Mouse (Mus musculus) 416B (cell line): ENCODE measurements around the gene Cacna1i.
A peak's percentile ranks its signal among the peaks of the same experiment; 100 is the strongest.

Source experiments
- DNase-seq: peaks from one replicate; pipeline ENCODE4 v3.0.0; 2011; ENCODE audit warnings: low read depth

The Cacna1i gene

GRCm38 (mm10) chr15:80334766-80335165, 47.7 kb downstream of the Cacna1i start:
- DNase-seq, result no peak

DNA sequence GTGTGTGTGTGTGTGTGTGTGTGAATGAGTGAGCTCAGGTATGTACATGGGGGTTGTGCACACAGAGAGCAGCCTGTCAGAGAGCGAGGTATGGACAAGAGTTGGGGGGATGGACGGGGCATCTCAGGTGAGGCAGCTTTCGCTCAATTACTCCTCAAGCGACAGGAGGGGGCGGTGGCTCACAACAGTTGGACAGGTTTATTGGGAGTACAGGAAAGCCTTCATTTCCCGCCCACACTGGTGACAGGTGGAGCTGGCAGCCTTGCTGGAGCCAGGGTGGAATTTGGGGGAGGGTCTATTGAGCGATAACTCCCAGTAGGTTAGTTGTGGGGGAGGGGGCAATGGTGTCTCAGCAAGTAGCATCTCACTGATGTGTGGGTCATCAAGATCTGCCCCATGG, 48.2 kb downstream of the Cacna1i start:
- DNase-seq, result no peak

GRCm38 (mm10) chr15:80340348-80340747, 53.3 kb downstream of the Cacna1i start:
- peak; percentile 29 for DNase-seq

GRCm38 (mm10) chr15:80342394-80342793, 55.4 kb downstream of the Cacna1i start:
- DNase-seq, result no peak

GRCm38 (mm10) chr15:80343031-80343430, 56.0 kb downstream of the Cacna1i start:
- no peak for DNase-seq

- DNase-seq, result no peak
These were observed 56.7 kb downstream of the Cacna1i start for GRCm38 (mm10) chr15:80343731-80344130.

DNA sequence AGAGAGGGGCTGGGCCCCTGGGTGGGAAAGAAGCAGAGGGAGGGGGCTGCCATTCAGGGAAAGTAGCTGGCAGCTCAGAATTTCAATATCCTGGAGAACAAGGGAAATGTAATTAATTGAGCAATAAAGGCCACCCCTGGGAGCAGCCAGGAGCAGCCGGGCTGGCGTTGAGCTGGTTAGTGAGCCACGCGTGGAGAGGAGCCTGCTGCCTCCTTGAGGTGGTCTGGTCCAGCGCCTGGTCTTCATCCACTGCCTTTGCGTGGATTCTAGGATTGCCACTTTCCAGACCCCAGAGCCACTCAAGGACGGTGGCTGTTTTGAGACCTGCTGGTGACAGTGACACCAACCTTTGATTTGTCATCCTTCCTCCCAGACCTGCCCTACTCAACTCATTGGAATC, 59.5 kb downstream of the Cacna1i start:
- no peak for DNase-seq

GRCm38 (mm10) chr15:80350431-80350830, 63.4 kb downstream of the Cacna1i start:
- DNase-seq, result no peak

DNA sequence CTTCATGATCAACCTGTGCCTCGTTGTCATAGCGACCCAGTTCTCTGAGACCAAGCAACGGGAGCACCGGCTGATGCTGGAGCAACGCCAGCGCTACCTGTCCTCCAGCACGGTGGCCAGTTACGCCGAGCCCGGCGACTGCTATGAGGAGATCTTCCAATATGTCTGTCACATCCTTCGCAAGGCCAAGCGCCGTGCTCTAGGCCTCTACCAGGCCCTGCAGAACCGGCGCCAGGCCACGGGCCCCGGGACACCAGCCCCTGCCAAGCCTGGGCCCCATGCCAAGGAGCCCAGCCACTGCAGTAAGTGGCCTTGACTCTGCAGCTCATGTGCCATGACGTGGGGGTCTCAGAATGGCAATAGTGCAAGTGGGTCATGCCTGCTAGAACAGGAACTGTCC, 71.8 kb downstream of the Cacna1i start:
- no peak for DNase-seq

GRCm38 (mm10) chr15:80361780-80362508, 74.9 kb downstream of the Cacna1i start:
- no peak for DNase-seq

DNA sequence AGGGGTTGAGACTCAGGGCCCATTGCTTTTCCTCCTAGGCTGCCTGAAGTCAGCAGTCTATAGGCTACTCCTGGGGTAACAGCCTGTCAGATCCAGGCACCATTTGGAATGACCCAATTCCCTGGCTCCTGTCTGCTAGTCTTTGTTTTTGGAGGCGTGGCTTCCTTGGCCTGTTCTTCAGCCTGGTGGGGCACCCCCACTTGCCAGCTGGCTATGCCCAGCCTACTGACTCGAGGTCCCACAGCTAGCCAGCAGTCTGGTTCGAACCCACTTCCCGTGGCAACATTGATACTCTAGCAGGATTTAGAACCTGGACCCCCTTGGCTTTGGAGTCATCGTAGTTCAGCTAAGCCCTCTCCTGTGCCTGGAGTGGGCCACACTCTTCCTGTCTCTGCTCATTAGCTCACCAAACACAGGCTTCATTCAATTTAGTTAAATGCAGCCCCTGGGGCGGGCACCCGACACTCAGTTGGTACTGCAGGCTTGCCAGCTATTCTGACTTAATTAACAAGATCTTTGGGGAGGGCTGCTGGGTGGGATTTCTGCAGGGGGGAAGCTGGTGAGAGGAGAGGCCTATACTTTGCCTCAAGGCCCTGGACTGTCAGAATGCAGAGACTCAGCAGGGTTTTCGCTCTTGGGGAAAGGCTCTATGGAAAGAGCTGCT, 75.6 kb downstream of the Cacna1i start:
- no peak for DNase-seq

GRCm38 (mm10) chr15:80363821-80364715, 77.0 kb downstream of the Cacna1i start:
- DNase-seq, result peak; percentile 41

DNA sequence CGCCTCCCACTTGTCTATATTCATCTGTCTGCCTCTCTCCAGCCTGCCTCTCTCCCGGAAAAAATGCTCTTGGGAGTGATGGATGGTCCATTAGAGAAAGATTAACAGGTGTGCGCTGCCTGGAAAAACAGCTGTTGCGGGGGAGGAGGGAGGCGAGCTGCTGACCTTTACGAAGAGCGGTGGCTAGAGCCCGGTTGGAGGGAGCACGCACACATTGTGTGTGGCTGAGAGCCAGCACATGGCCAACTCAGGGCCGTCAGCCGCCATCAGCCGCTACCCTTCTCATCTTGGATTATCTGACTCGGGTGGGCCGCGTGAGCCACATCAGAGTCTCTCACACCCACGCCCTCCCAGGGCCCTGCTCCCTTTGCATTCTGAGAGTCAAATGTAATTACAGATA, 79.9 kb downstream of the Cacna1i start:
- no peak for DNase-seq

GRCm38 (mm10) chr15:80373219-80373964, 86.4 kb downstream of the Cacna1i start:
- DNase-seq, result no peak

DNA sequence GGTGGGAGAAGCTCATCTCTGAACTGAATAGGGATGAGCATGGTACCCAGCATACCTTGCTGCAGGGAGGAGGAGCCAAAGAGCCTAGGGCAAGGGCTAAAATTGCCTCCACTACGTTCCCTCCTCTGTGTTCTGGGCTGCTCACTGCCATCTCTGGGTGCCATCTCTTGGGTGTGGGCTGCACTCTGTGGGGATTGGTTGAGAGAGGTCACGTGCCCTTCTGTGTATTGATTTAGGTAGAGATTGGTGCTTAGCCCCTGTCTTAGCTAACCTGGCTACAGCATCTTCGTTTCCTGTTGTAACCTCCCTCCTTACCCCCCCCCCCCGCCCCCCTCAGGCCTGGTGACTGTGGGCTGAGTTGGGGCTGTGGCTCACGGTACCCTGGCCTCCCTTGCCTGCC, 87.8 kb downstream of the Cacna1i start:
- no peak for DNase-seq

DNA sequence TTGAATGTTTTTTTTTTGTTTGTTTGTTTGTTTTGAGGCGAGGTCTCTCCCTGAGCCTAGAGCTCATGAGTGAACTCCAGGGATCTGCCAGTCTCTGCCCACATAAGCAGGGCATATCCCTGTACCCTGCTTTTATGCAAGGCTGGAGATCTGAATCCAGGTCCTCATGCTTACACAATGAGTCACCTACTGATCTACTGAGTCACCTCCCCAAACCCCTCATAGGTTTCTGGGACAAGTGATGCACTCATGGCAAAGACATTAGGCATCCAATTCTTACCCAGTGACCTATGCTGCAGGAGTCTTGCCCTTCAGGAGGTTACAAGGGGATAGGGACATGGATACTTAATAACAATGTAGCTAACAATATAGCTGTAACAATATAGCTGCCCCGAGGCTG, 100.1 kb downstream of the Cacna1i start:
- no peak for DNase-seq

DNA sequence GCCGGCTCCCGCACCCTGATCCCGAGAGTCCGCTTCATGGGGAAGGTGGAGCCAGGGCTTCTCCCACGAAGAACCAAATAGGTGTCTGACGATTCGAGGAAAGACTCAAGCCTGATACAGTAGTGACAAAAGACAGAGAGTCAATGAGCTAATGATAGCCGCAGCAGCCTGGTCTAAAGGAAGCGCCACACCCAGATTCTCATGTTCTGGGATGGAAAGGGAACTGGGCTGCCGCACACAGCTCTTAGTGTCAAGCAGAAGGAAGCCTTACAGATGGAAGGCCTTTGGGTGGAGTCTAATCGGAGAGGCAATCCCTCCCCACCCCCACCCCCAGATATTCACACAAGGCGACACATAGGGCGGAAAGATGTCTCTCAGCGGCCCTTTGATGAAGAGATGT, 104.8 kb downstream of the Cacna1i start:
- DNase-seq, result no peak

DNA sequence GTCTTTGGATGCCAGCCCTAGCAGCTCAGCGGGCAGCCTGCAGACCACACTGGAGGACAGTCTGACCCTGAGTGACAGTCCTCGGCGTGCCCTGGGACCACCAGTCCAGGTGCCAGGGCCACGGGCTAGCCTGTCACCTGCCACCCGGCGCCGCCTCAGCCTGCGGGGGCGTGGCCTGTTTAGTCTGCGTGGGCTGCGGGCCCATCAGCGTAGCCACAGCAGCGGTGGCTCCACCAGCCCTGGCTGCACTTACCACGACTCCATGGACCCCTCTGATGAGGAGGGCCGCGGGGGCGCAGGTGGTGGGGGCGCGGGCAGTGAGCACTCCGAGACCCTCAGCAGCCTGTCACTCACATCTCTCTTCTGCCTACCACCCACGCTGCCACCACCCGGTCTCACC, 108.0 kb downstream of the Cacna1i start:
- DNase-seq, result no peak

DNA sequence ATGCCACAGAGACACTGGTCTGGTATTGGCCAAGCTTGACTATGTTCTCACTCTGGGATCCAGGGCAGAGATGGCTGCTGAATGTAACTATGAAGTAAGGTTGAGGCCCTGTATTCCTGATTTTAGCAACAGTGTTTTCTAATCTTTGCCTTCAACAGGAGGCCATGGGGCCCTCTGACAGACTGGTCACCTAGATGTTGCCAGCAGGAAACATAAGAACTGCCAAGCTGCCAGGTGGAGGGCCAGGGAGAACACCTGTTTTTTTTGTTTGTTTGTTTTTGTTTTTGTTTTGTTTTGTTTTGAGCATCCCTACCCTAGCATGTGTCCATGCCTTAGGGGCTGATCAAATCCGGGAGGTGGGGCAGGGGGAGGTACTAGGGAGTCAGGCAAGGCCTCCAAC, 112.4 kb downstream of the Cacna1i start:
- no peak for DNase-seq

- no peak for DNase-seq
These were observed 114.4 kb downstream of the Cacna1i start for GRCm38 (mm10) chr15:80401387-80401898.

GRCm38 (mm10) chr15:80401980-80402379, 114.9 kb downstream of the Cacna1i start:
- DNase-seq, result no peak

DNA sequence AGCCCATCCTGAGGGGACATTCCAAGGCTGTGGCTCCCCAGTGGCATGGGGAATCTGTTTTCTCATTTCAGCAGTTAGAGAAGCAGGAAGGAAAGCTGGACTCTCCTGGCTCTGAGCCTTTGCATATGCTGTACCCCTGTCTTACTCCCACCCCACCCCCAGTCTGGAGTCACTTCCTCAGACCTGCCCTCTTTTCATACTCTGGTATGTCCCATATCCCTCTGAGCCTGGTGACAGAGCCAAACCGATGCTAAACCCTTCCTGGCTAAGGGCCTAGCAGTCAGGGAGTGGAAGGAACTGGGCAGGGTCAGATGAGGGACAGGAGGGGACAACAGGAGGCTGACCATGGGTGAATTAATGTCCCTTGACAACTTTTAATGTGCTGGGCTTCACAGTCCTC, 120.8 kb downstream of the Cacna1i start:
- no peak for DNase-seq
